Mouse (Mus musculus) olfactory bulb, adult 2 months (tissue): ENCODE measurements around the gene Cct7.

ENCODE experiments used
- CTCF ChIP-seq: fragments of 200-500 bp; IDR thresholded peaks from 2 replicates; pipeline ENCODE4 v1.5.1; 2012; ENCODE audit warnings: low read depth, mild to moderate bottlenecking, low read length, moderate library complexity; ENCODE audit not compliant: insufficient read depth
- POLR2A ChIP-seq: fragments of 200-500 bp; IDR thresholded peaks from 2 replicates; pipeline ENCODE4 v1.6.1; 2012; ENCODE audit warnings: mild to moderate bottlenecking, low read depth, low read length, moderate library complexity; ENCODE audit not compliant: insufficient read depth

DNA sequence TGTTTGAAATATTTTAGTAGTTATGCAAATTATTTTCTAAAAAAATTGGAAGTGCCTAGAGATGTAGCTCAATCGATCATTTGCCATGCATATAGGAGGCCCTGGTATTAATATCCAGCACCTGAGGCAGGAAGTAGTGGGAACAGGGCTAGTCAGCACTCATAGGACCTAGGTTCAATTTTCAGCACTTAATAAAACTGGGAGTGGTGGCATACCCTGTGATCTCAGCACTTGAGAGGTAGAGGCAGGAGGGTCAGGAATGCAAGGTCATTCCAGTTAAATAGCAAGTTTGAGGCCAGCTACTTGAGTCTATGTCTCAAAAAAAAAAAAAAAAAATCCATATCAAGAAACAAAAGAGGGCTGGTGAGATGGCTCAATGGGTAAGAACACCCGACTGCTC, 32.2 kb upstream of the Cct7 start:
- TF ChIP-seq CTCF (no peak), POLR2A (no peak)
